Mouse (Mus musculus) lung, embryonic 15.5 days (tissue): ENCODE results near the gene Nudt1. TPM values are rescaled to one million over a fixed set of nuclear protein-coding genes. Genes with fewer than 3 reads are reported as not detected.
"Not testable (repeated sequence)": the region's sequence is repeated elsewhere in the genome, so short reads cannot be mapped to it uniquely, and the experiment has no call there.

Source experiments
- ATAC-seq: fragments of 200-750 bp; cut with Nextera tagmentation; 2 replicates; pipeline ENCODE4 v1.8.0; 2017; ENCODE audit warnings: moderate number of reproducible peaks, borderline replicate concordance; ENCODE audit not compliant: low FRiP score, low TSS enrichment; ENCODE audit errors: extremely low read depth
- H3K27ac ChIP-seq: fragments of 300-500 bp; sonication (generic); 2 replicates; pipeline ENCODE4 v1.5.1; 2015; ENCODE audit warnings: moderate library complexity, mild to moderate bottlenecking, inconsistent platforms
- H3K27me3 ChIP-seq: fragments of 300-500 bp; sonication (generic); 2 replicates; pipeline ENCODE4 v1.6.1; 2015; ENCODE audit warnings: inconsistent platforms
- H3K36me3 ChIP-seq: fragments of 300-500 bp; sonication (generic); 2 replicates; pipeline ENCODE4 v1.6.1; 2015; ENCODE audit warnings: inconsistent platforms
- H3K4me1 ChIP-seq: fragments of 300-500 bp; sonication (generic); 2 replicates; pipeline ENCODE4 v1.6.1; 2015; ENCODE audit warnings: inconsistent platforms
- H3K4me2 ChIP-seq: fragments of 300-500 bp; sonication (generic); 2 replicates; pipeline ENCODE4 v1.6.1; 2015; ENCODE audit warnings: inconsistent platforms, mild to moderate bottlenecking, moderate library complexity
- H3K4me3 ChIP-seq: fragments of 300-500 bp; sonication (generic); 2 replicates; pipeline ENCODE4 v1.5.1; 2015; ENCODE audit warnings: mild to moderate bottlenecking, inconsistent platforms
- H3K9ac ChIP-seq: fragments of 300-500 bp; sonication (generic); 2 replicates; pipeline ENCODE4 v1.6.1; 2015; ENCODE audit warnings: inconsistent platforms
- H3K9me3 ChIP-seq: fragments of 300-500 bp; sonication (generic); 2 replicates; pipeline ENCODE4 v1.6.1; 2016; ENCODE audit warnings: inconsistent platforms
- WGBS: fragments of 180-500 bp; shearing (Covaris S2); methylation state at CpG from one replicate; pipeline ENCODE4 v1.1.7; 2015; 5-methylcytosine and 5-hydroxymethylcytosine counted together
- polyA plus RNA-seq: library from polyadenylated mRNA; unstranded; fragments of >200 nt; fragmentation: Nextera tagmentation; extraction: Ambion mirVana; gene quantifications from 2 replicates; pipeline ENCODE4 v1.2.1, GENCODE M21; 2015

Gene Nudt1
- polyA plus RNA-seq, 1 experiment from 2014 or later = 55.2 TPM

- no peak overlapping the region for H3K9ac ChIP-seq
- no peak overlapping the region for H3K27ac ChIP-seq
- no peaks in the 10 kb centered on the region for H3K9me3 ChIP-seq
- 89% methylated on average over 4 of the region's 4 CpGs for WGBS
- peaks cover 6% of the 10 kb centered on the region; the same call in 1 of the 2 replicates for H3K36me3 ChIP-seq
- ATAC-seq = no peak
- H3K4me1 ChIP-seq = no peaks in the 10 kb centered on the region
- H3K27me3 ChIP-seq = no peaks in the 10 kb centered on the region
- H3K4me2 ChIP-seq = no peak overlapping the region
- no peak overlapping the region for H3K4me3 ChIP-seq
Measured at GRCm38 (mm10) chr5:140345244-140345643, 23.8 kb downstream of the Nudt1 start.

GRCm38 (mm10) chr5:140346050-140346449 is 24.6 kb downstream of the Nudt1 start:
- Histone ChIP-seq H3K4me3 (no peak overlapping the region), H3K4me1 (no peaks in the 10 kb centered on the region), H3K4me2 (no peak overlapping the region), H3K9ac (no peak overlapping the region), H3K36me3 (peaks cover 6% of the 10 kb centered on the region; the same call in 1 of the 2 replicates), H3K9me3 (no peaks in the 10 kb centered on the region), H3K27me3 (no peaks in the 10 kb centered on the region), H3K27ac (no peak overlapping the region)
- WGBS = 71% methylated on average over 1 of the region's 1 CpGs
- no peak for ATAC-seq

GRCm38 (mm10) chr5:140349882-140350281 is 28.4 kb downstream of the Nudt1 start:
- ATAC-seq = no peak
- Histone ChIP-seq H3K36me3 (peaks cover 31% of the 10 kb centered on the region), H3K27me3 (no peaks in the 10 kb centered on the region), H3K9me3 (no peaks in the 10 kb centered on the region), H3K4me2 (no peak overlapping the region), H3K27ac (no peak overlapping the region), H3K4me3 (no peak overlapping the region), H3K9ac (no peak overlapping the region), H3K4me1 (no peaks in the 10 kb centered on the region)
- 92% methylated on average over 9 of the region's 9 CpGs for whole genome bisulfite sequencing

- no peak for ATAC-seq
- H3K4me3 ChIP-seq = no peak overlapping the region
- H3K27ac ChIP-seq = no peak overlapping the region
- no peak overlapping the region for H3K4me2 ChIP-seq
- WGBS = 88% methylated on average over 8 of the region's 8 CpGs
- no peaks in the 10 kb centered on the region for H3K27me3 ChIP-seq
- no peaks in the 10 kb centered on the region for H3K4me1 ChIP-seq
- no peaks in the 10 kb centered on the region for H3K9me3 ChIP-seq
- H3K9ac ChIP-seq = no peak overlapping the region
- H3K36me3 ChIP-seq = peaks cover 39% of the 10 kb centered on the region
Measured at GRCm38 (mm10) chr5:140350731-140351497, 29.5 kb downstream of the Nudt1 start.

GRCm38 (mm10) chr5:140352352-140352751 is 30.9 kb downstream of the Nudt1 start:
- H3K4me1 ChIP-seq = no peaks in the 10 kb centered on the region
- no peaks in the 10 kb centered on the region for H3K9me3 ChIP-seq
- no peak overlapping the region for H3K4me2 ChIP-seq
- WGBS = 92% methylated on average over 6 of the region's 6 CpGs
- no peak overlapping the region for H3K4me3 ChIP-seq
- H3K36me3 ChIP-seq = peaks cover 39% of the 10 kb centered on the region
- no peaks in the 10 kb centered on the region for H3K27me3 ChIP-seq
- H3K9ac ChIP-seq = no peak overlapping the region
- no peak for ATAC-seq
- H3K27ac ChIP-seq = no peak overlapping the region

GRCm38 (mm10) chr5:140355934-140356333 is 34.5 kb downstream of the Nudt1 start:
- 82% methylated on average over 11 of the region's 11 CpGs for WGBS
- H3K27me3 ChIP-seq = no peaks in the 10 kb centered on the region
- H3K27ac ChIP-seq = no peak overlapping the region
- no peaks in the 10 kb centered on the region for H3K4me1 ChIP-seq
- H3K9me3 ChIP-seq = no peaks in the 10 kb centered on the region
- H3K36me3 ChIP-seq = peaks cover 43% of the 10 kb centered on the region
- no peak overlapping the region for H3K9ac ChIP-seq
- no peak for ATAC-seq
- H3K4me3 ChIP-seq = no peak overlapping the region
- H3K4me2 ChIP-seq = no peak overlapping the region

GRCm38 (mm10) chr5:140357466-140357865 is 36.0 kb downstream of the Nudt1 start:
- no peak overlapping the region for H3K4me2 ChIP-seq
- H3K4me1 ChIP-seq = no peaks in the 10 kb centered on the region
- no peak overlapping the region for H3K27ac ChIP-seq
- H3K27me3 ChIP-seq = no peaks in the 10 kb centered on the region
- H3K9me3 ChIP-seq = no peaks in the 10 kb centered on the region
- H3K4me3 ChIP-seq = no peak overlapping the region
- H3K36me3 ChIP-seq = peaks cover 32% of the 10 kb centered on the region
- H3K9ac ChIP-seq = no peak overlapping the region
- WGBS = 84% methylated on average over 3 of the region's 3 CpGs
- ATAC-seq = no peak

- no peak for ATAC-seq
- WGBS = 78% methylated on average over 14 of the region's 14 CpGs
- H3K9me3 ChIP-seq = no peaks in the 10 kb centered on the region
- H3K9ac ChIP-seq = no peak overlapping the region
- H3K27me3 ChIP-seq = no peaks in the 10 kb centered on the region
- H3K36me3 ChIP-seq = peaks cover 17% of the 10 kb centered on the region
- no peak overlapping the region for H3K4me3 ChIP-seq
- no peak overlapping the region for H3K27ac ChIP-seq
- no peaks in the 10 kb centered on the region for H3K4me1 ChIP-seq
- no peak overlapping the region for H3K4me2 ChIP-seq
Measured at GRCm38 (mm10) chr5:140359930-140360674, 38.6 kb downstream of the Nudt1 start.

- H3K9me3 ChIP-seq = no peaks in the 10 kb centered on the region
- H3K36me3 ChIP-seq = no peaks in the 10 kb centered on the region
- no peak for ATAC-seq
- H3K4me3 ChIP-seq = no peak overlapping the region
- H3K4me2 ChIP-seq = no peak overlapping the region
- H3K9ac ChIP-seq = no peak overlapping the region
- H3K27me3 ChIP-seq = no peaks in the 10 kb centered on the region
- no peak overlapping the region for H3K27ac ChIP-seq
- WGBS = 66% methylated on average over 5 of the region's 5 CpGs
- no peaks in the 10 kb centered on the region for H3K4me1 ChIP-seq
Measured at GRCm38 (mm10) chr5:140364415-140364814, 43.0 kb downstream of the Nudt1 start.

- not testable (repeated sequence) for H3K4me2 ChIP-seq, H3K9ac ChIP-seq, H3K27ac ChIP-seq, ATAC-seq, H3K36me3 ChIP-seq, H3K27me3 ChIP-seq, H3K4me1 ChIP-seq, H3K4me3 ChIP-seq, H3K9me3 ChIP-seq
- 88% methylated on average over 2 of the region's 2 CpGs for WGBS
Measured at GRCm38 (mm10) chr5:140368126-140368525, 46.7 kb downstream of the Nudt1 start.

GRCm38 (mm10) chr5:140368926-140369325 is 47.5 kb downstream of the Nudt1 start:
- Histone ChIP-seq H3K4me2 (no peak overlapping the region), H3K4me1 (peaks cover 9% of the 10 kb centered on the region), H3K27ac (no peak overlapping the region), H3K36me3 (no peaks in the 10 kb centered on the region), H3K9me3 (no peaks in the 10 kb centered on the region), H3K9ac (no peak overlapping the region), H3K4me3 (no peak overlapping the region), H3K27me3 (no peaks in the 10 kb centered on the region)
- no peak for ATAC-seq
- WGBS = 88% methylated on average over 4 of the region's 4 CpGs

- Histone ChIP-seq H3K4me3 (no peak overlapping the region), H3K27me3 (no peaks in the 10 kb centered on the region), H3K4me1 (peaks cover 9% of the 10 kb centered on the region), H3K36me3 (no peaks in the 10 kb centered on the region), H3K4me2 (no peak overlapping the region), H3K9ac (no peak overlapping the region), H3K27ac (no peak overlapping the region), H3K9me3 (no peaks in the 10 kb centered on the region)
- no peak for ATAC-seq
- WGBS = 71% methylated on average over 2 of the region's 2 CpGs
Measured at GRCm38 (mm10) chr5:140369466-140369865, 48.0 kb downstream of the Nudt1 start.
